Mouse (Mus musculus): ENCODE measurements at regions not wholly inside any gene's neighbourhood (a gene's known extent, or its start where the extent isn't known, plus 50 kb on each side); places are given as distances from the start of the nearest gene placed in this dataset.

- TF ChIP-seq CTCF (IDR thresholded peaks at IDR 0.05; ENCODE audit: control insufficient read depth, insufficient read depth, insufficient read length) (no peak), USF1 (IDR thresholded peaks at IDR 0.05; ENCODE audit: low read depth) (no peak), CEBPB (IDR thresholded peaks at IDR 0.05; ENCODE audit: low read depth) (no peak), MAX (IDR thresholded peaks at IDR 0.05) (no peak), MYOD1 (IDR thresholded peaks at IDR 0.05; ENCODE audit: control insufficient read depth, insufficient read length, low read depth) (no peak), MYOG (IDR thresholded peaks at IDR 0.05; ENCODE audit: control insufficient read depth, extremely low read depth, insufficient read length) (no peak), FOSL1 (IDR thresholded peaks at IDR 0.05; ENCODE audit: insufficient read depth, low read length, poor library complexity, severe bottlenecking) (no peak)
Observed at GRCm38 (mm10) chr15:67890612-67891304, 1390.0 kb upstream of the Lrrc6 start.
